Mouse (Mus musculus) embryonic facial prominence, embryonic 15.5 days (tissue): ENCODE data around the gene Rab33a. TPM values are rescaled to one million over a fixed set of nuclear protein-coding genes. Genes with fewer than 3 reads are reported as not detected.

Source experiments
- ATAC-seq: fragments of 200-750 bp; cut with Nextera tagmentation; 2 replicates; pipeline ENCODE4 v1.8.0; 2017; ENCODE audit warnings: low read depth, moderate TSS enrichment; ENCODE audit not compliant: insufficient number of reproducible peaks, low FRiP score, low TSS enrichment
- H3K27ac ChIP-seq: fragments of 300-500 bp; sonication (generic); replicated peaks from 2 replicates; pipeline ENCODE4 v1.5.1; 2015; ENCODE audit warnings: mild to moderate bottlenecking, inconsistent platforms
- H3K27me3 ChIP-seq: fragments of 300-500 bp; sonication (generic); 2 replicates; pipeline ENCODE4 v1.6.1; 2015; ENCODE audit warnings: inconsistent platforms
- H3K36me3 ChIP-seq: fragments of 300-500 bp; sonication (generic); 2 replicates; pipeline ENCODE4 v1.6.1; 2015; ENCODE audit warnings: mild to moderate bottlenecking, inconsistent platforms
- H3K4me1 ChIP-seq: fragments of 300-500 bp; sonication (generic); 2 replicates; pipeline ENCODE4 v1.6.1; 2015; ENCODE audit warnings: inconsistent platforms
- H3K4me2 ChIP-seq: fragments of 300-500 bp; sonication (generic); replicated peaks from 2 replicates; pipeline ENCODE4 v1.6.1; 2015; ENCODE audit warnings: mild to moderate bottlenecking, inconsistent platforms
- H3K4me3 ChIP-seq: fragments of 300-500 bp; sonication (generic); replicated peaks from 2 replicates; pipeline ENCODE4 v1.5.1; 2015; ENCODE audit warnings: mild to moderate bottlenecking, inconsistent platforms
- H3K9ac ChIP-seq: fragments of 300-500 bp; sonication (generic); 2 replicates; pipeline ENCODE4 v1.6.1; 2015; ENCODE audit warnings: inconsistent platforms
- H3K9me3 ChIP-seq: fragments of 300-500 bp; sonication (generic); replicated peaks from 2 replicates; pipeline ENCODE4 v1.6.1; 2016; ENCODE audit warnings: inconsistent platforms
- WGBS: fragments of 180-500 bp; shearing (Covaris S2); methylation state at CpG from one replicate; pipeline ENCODE4 v1.1.7; 2015; 5-methylcytosine and 5-hydroxymethylcytosine counted together
- polyA plus RNA-seq: library from polyadenylated mRNA; unstranded; fragments of >200 nt; fragmentation: Nextera tagmentation; extraction: Ambion mirVana; gene quantifications from 2 replicates; pipeline ENCODE4 v1.2.1, GENCODE M21; 2015

Rab33a gene
- 3.3 and 3.5 TPM in 2 replicates for polyA plus RNA-seq

- no peak within 1 kb of the TSS for H3K9ac ChIP-seq
- H3K36me3 ChIP-seq = no peaks in the 10 kb centered on the region
- peak; percentile 76; the same call in 1 of the 2 replicates for ATAC-seq
- no peak within 1 kb of the TSS for H3K27ac ChIP-seq
- 22% methylated on average over 32 of the region's 33 CpGs for WGBS
- H3K4me3 ChIP-seq = peak within 1 kb of the TSS; percentile 48
- H3K4me1 ChIP-seq = no peaks in the 10 kb centered on the region; the same call in 1 of the 2 replicates
- H3K4me2 ChIP-seq = peak within 1 kb of the TSS; percentile 80
- 0 out of 2 replicates have a peak, but pooled peaks cover 4% of the 10 kb centered on the region for H3K27me3 ChIP-seq
- no peaks in the 10 kb centered on the region for H3K9me3 ChIP-seq
Observed at GRCm38 (mm10) chrX:48518808-48519548, at the start of gene Rab33a. Rab33a (plus strand) TSS chrX:48519285.

- Histone ChIP-seq H3K9ac (no peak overlapping the region), H3K36me3 (peaks cover 10% of the 10 kb centered on the region; the same call in 1 of the 2 replicates)
- ATAC-seq = no peak
Observed at GRCm38 (mm10) chrX:48481095-48481494, 38.0 kb upstream of the Rab33a start.

GRCm38 (mm10) chrX:48481687-48482086 lies 37.4 kb upstream of the Rab33a start:
- no peak overlapping the region for H3K27ac ChIP-seq
- ATAC-seq = no peak
- 90% methylated on average over 7 of the region's 7 CpGs for WGBS
- H3K4me3 ChIP-seq = no peak overlapping the region
- no peak overlapping the region for H3K9ac ChIP-seq
- no peak overlapping the region for H3K4me2 ChIP-seq
- peaks cover 7% of the 10 kb centered on the region; the same call in 1 of the 2 replicates for H3K36me3 ChIP-seq
- H3K27me3 ChIP-seq = no peaks in the 10 kb centered on the region
- no peaks in the 10 kb centered on the region for H3K9me3 ChIP-seq
- H3K4me1 ChIP-seq = no peaks in the 10 kb centered on the region

More at GRCm38 (mm10) chrX:48481095-48481494, 38.0 kb upstream of the Rab33a start:
- H3K4me3 ChIP-seq = no peak overlapping the region
- no peaks in the 10 kb centered on the region for H3K4me1 ChIP-seq
- 85% methylated on average over 4 of the region's 4 CpGs for WGBS
- no peak overlapping the region for H3K4me2 ChIP-seq
- no peak overlapping the region for H3K27ac ChIP-seq
- H3K27me3 ChIP-seq = no peaks in the 10 kb centered on the region
- no peaks in the 10 kb centered on the region for H3K9me3 ChIP-seq

GRCm38 (mm10) chrX:48493763-48494162 lies 25.3 kb upstream of the Rab33a start:
- Histone ChIP-seq H3K9me3 (no peaks in the 10 kb centered on the region), H3K27ac (no peak overlapping the region), H3K4me1 (no peaks in the 10 kb centered on the region), H3K4me3 (no peak overlapping the region), H3K4me2 (no peak overlapping the region), H3K9ac (no peak overlapping the region), H3K27me3 (no peaks in the 10 kb centered on the region), H3K36me3 (no peaks in the 10 kb centered on the region)
- ATAC-seq = no peak
- WGBS = 86% methylated on average over 8 of the region's 8 CpGs

- H3K4me1 ChIP-seq = 0 out of 2 replicates have a peak, but pooled peaks cover 5% of the 10 kb centered on the region
- WGBS = 12% methylated on average over 45 of the region's 45 CpGs
- peak within 1 kb of the TSS; percentile 53 for H3K4me2 ChIP-seq
- H3K27ac ChIP-seq = no peak within 1 kb of the TSS; the same call in 1 of the 2 replicates
- ATAC-seq = peak; percentile 99
- H3K36me3 ChIP-seq = no peaks in the 10 kb centered on the region
- H3K9ac ChIP-seq = peak within 1 kb of the TSS; percentile 42
- no peaks in the 10 kb centered on the region for H3K9me3 ChIP-seq
- H3K27me3 ChIP-seq = no peaks in the 10 kb centered on the region
- peak within 1 kb of the TSS; percentile 57 for H3K4me3 ChIP-seq
Observed at GRCm38 (mm10) chrX:48513166-48513807, 5.8 kb upstream of the Rab33a start, which contains the start of gene Aifm1. Aifm1 (minus strand) TSS chrX:48513563.

- 17% methylated on average over 13 of the region's 13 CpGs for WGBS
- no peak overlapping the region for H3K27ac ChIP-seq
- no peak overlapping the region for H3K9ac ChIP-seq
- no peaks in the 10 kb centered on the region for H3K27me3 ChIP-seq
- no peak for ATAC-seq
- peak overlapping the region; percentile 53 for H3K4me2 ChIP-seq
- peak overlapping the region; percentile 57 for H3K4me3 ChIP-seq
- H3K36me3 ChIP-seq = no peaks in the 10 kb centered on the region
- H3K4me1 ChIP-seq = 0 out of 2 replicates have a peak, but pooled peaks cover 5% of the 10 kb centered on the region
- H3K9me3 ChIP-seq = no peaks in the 10 kb centered on the region
Observed at GRCm38 (mm10) chrX:48513824-48514223, 5.3 kb upstream of the Rab33a start.

GRCm38 (mm10) chrX:48518211-48518807 lies 776 bp upstream of the Rab33a start:
- Histone ChIP-seq H3K36me3 (no peaks in the 10 kb centered on the region), H3K9ac (no peak overlapping the region), H3K27me3 (0 out of 2 replicates have a peak, but pooled peaks cover 4% of the 10 kb centered on the region), H3K4me1 (no peaks in the 10 kb centered on the region; the same call in 1 of the 2 replicates), H3K9me3 (no peaks in the 10 kb centered on the region), H3K27ac (no peak overlapping the region), H3K4me2 (peak overlapping the region; percentile 80), H3K4me3 (peak overlapping the region; percentile 48)
- 27% methylated on average over 15 of the region's 15 CpGs for WGBS
- peak; percentile 45; the same call in 1 of the 2 replicates for ATAC-seq

GRCm38 (mm10) chrX:48519549-48520085 lies 532 bp downstream of the Rab33a start:
- Histone ChIP-seq H3K27me3 (0 out of 2 replicates have a peak, but pooled peaks cover 4% of the 10 kb centered on the region), H3K36me3 (no peaks in the 10 kb centered on the region), H3K4me2 (peak overlapping the region; percentile 80), H3K4me1 (no peaks in the 10 kb centered on the region; the same call in 1 of the 2 replicates), H3K4me3 (peak overlapping the region; percentile 48), H3K27ac (no peak overlapping the region), H3K9me3 (no peaks in the 10 kb centered on the region), H3K9ac (no peak overlapping the region)
- WGBS = 25% methylated on average over 20 of the region's 20 CpGs
- peak; percentile 47; the same call in 1 of the 2 replicates for ATAC-seq

- ATAC-seq = no peak
- H3K9me3 ChIP-seq = no peaks in the 10 kb centered on the region
- H3K27me3 ChIP-seq = 0 out of 2 replicates have a peak, but pooled peaks cover 4% of the 10 kb centered on the region
Observed at GRCm38 (mm10) chrX:48521651-48522050, 2.6 kb downstream of the Rab33a start.

GRCm38 (mm10) chrX:48523512-48523911 lies 4.4 kb downstream of the Rab33a start:
- no peak for ATAC-seq
- Histone ChIP-seq H3K4me3 (no peak overlapping the region), H3K4me1 (no peaks in the 10 kb centered on the region; the same call in 1 of the 2 replicates), H3K9ac (no peak overlapping the region), H3K9me3 (no peaks in the 10 kb centered on the region), H3K27ac (no peak overlapping the region), H3K4me2 (no peak overlapping the region), H3K36me3 (no peaks in the 10 kb centered on the region), H3K27me3 (0 out of 2 replicates have a peak, but pooled peaks cover 4% of the 10 kb centered on the region)
- WGBS = 69% methylated on average over 3 of the region's 3 CpGs

More at GRCm38 (mm10) chrX:48521651-48522050, 2.6 kb downstream of the Rab33a start:
- H3K4me2 ChIP-seq = no peak overlapping the region
- 75% methylated on average over 3 of the region's 3 CpGs for WGBS
- no peak overlapping the region for H3K9ac ChIP-seq
- H3K27ac ChIP-seq = no peak overlapping the region
- no peaks in the 10 kb centered on the region for H3K36me3 ChIP-seq
- H3K4me3 ChIP-seq = no peak overlapping the region
- no peaks in the 10 kb centered on the region; the same call in 1 of the 2 replicates for H3K4me1 ChIP-seq
